Mouse (Mus musculus): Measurements from ENCODE around the gene Aff3.

Gene Aff3

GRCm38 (mm10) chr1:38496886-38497528 is 167.7 kb downstream of the Aff3 start:
- no peak for DNase-seq (ENCODE audit: low spot score in 2 of 2)

GRCm38 (mm10) chr1:38495284-38495683 is 169.5 kb downstream of the Aff3 start:
- no peak for DNase-seq (ENCODE audit: low spot score in 2 of 2)

- DNase-seq (ENCODE audit: low spot score in 2 of 2): no peak
Measured at GRCm38 (mm10) chr1:38489733-38490132, 175.0 kb downstream of the Aff3 start.

GRCm38 (mm10) chr1:38488667-38489210 is 176.0 kb downstream of the Aff3 start:
- DNase-seq (ENCODE audit: low spot score in 2 of 2): no peak

GRCm38 (mm10) chr1:38487884-38488283 is 176.9 kb downstream of the Aff3 start:
- no peak for DNase-seq (ENCODE audit: low spot score in 2 of 2)

GRCm38 (mm10) chr1:38483191-38483590 is 181.6 kb downstream of the Aff3 start:
- DNase-seq (ENCODE audit: low spot score in 2 of 2): no peak

GRCm38 (mm10) chr1:38478246-38478743 is 186.5 kb downstream of the Aff3 start:
- no peak for DNase-seq (ENCODE audit: low spot score in 2 of 2)

- DNase-seq (ENCODE audit: low spot score in 2 of 2): no peak
Measured at GRCm38 (mm10) chr1:38470817-38471216, 193.9 kb downstream of the Aff3 start.

GRCm38 (mm10) chr1:38470166-38470565 is 194.6 kb downstream of the Aff3 start:
- no peak for DNase-seq (ENCODE audit: low spot score in 2 of 2)

- DNase-seq (ENCODE audit: low spot score in 2 of 2): no peak
Measured at GRCm38 (mm10) chr1:38467305-38468083, 197.3 kb downstream of the Aff3 start.

GRCm38 (mm10) chr1:38456719-38457269 is 208.0 kb downstream of the Aff3 start:
- no peak for DNase-seq (ENCODE audit: low spot score in 2 of 2)

GRCm38 (mm10) chr1:38454921-38455320 is 209.8 kb downstream of the Aff3 start:
- DNase-seq (ENCODE audit: low spot score in 2 of 2): no peak

- DNase-seq (ENCODE audit: low spot score in 2 of 2): no peak
Measured at GRCm38 (mm10) chr1:38451367-38451766, 213.4 kb downstream of the Aff3 start.

- peak; percentile 51 to 75 for DNase-seq (ENCODE audit: low spot score in 2 of 2)
Measured at GRCm38 (mm10) chr1:38450677-38451076, 214.1 kb downstream of the Aff3 start.

- DNase-seq (ENCODE audit: low spot score in 2 of 2): no peak
Measured at GRCm38 (mm10) chr1:38449816-38450478, 214.8 kb downstream of the Aff3 start.

GRCm38 (mm10) chr1:38448854-38449253 is 215.9 kb downstream of the Aff3 start:
- no peak for DNase-seq (ENCODE audit: low spot score in 2 of 2)

GRCm38 (mm10) chr1:38447581-38447980 is 217.2 kb downstream of the Aff3 start:
- no peak for DNase-seq (ENCODE audit: low spot score in 2 of 2)

GRCm38 (mm10) chr1:38446152-38446820 is 218.5 kb downstream of the Aff3 start:
- no peak for DNase-seq (ENCODE audit: low spot score in 2 of 2)

GRCm38 (mm10) chr1:38442887-38443286 is 221.9 kb downstream of the Aff3 start:
- DNase-seq (ENCODE audit: low spot score in 2 of 2): no peak

GRCm38 (mm10) chr1:38442479-38442878 is 222.3 kb downstream of the Aff3 start:
- no peak for DNase-seq (ENCODE audit: low spot score in 2 of 2)

- DNase-seq (ENCODE audit: low spot score in 2 of 2): no peak
Measured at GRCm38 (mm10) chr1:38441800-38442199, 223.0 kb downstream of the Aff3 start.

- DNase-seq (ENCODE audit: low spot score in 2 of 2): no peak
Measured at GRCm38 (mm10) chr1:38440471-38440815, 224.3 kb downstream of the Aff3 start.
